ENCODE assay signal across 35 mouse cellular contexts in the genomic region with DNA sequence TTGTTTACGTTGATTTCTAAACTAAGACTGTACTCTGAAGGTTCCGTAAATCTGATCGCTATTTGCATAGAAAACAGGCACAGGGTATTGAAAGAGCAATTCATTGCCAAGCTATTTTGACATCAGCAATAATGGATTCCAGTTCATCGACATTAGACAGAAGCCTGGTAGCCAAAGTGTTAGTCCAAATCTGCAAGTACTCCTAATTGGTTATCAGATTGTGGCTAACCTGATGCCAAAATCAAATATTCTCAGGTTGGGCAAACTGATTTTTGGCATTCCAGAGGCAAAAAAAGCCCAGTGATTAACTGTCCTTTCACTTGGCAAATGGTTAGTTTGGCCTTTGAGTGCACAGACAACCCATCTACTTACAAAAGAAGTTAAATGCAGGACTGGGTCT.
"Had no signal": no experiment of that assay in that cellular context is flagged by ENCODE, and none has a peak within 500 bp of the region (broad histone marks: within the 10 kb centered on the region; RNA-seq: fewer than 3 reads in every experiment).

No protein-coding gene starts in this region.

- H3K9me3 ChIP-seq: heart, embryonic 10.5 days; heart, embryonic 12.5 days; heart, embryonic 13.5 days; heart, embryonic 15.5 days; hindbrain, embryonic 10.5 days; hindbrain, embryonic 12.5 days; hindbrain, embryonic 13.5 days; hindbrain, embryonic 15.5 days; intestine, embryonic 15.5 days; kidney, embryonic 15.5 days had no signal

- H3K27ac ChIP-seq: heart, embryonic 10.5 days; heart, embryonic 13.5 days; heart, embryonic 15.5 days; hindbrain, embryonic 10.5 days; hindbrain, embryonic 12.5 days; hindbrain, embryonic 13.5 days; hindbrain, embryonic 14.5 days; hindbrain, embryonic 15.5 days; hindbrain, postnatal 0 days; intestine, embryonic 15.5 days; kidney, embryonic 15.5 days; kidney, postnatal 0 days; layer of hippocampus, adult 2 months; left cerebral cortex, adult 2 months had no signal

- ATAC-seq: hindbrain, embryonic 16.5 days; hindbrain, postnatal 0 days; inflammation-experienced regulatory T-cells, adult 6 months; intestine, embryonic 15.5 days; intestine, embryonic 16.5 days; intestine, postnatal 0 days had no signal

- H3K36me3 ChIP-seq: heart, embryonic 10.5 days; heart, embryonic 12.5 days; heart, embryonic 13.5 days; heart, embryonic 15.5 days; hindbrain, embryonic 10.5 days; hindbrain, embryonic 12.5 days; hindbrain, embryonic 13.5 days; hindbrain, embryonic 15.5 days; intestine, embryonic 15.5 days; kidney, embryonic 15.5 days had no signal

- H3K27me3 ChIP-seq: heart, embryonic 12.5 days; heart, embryonic 13.5 days; heart, embryonic 15.5 days; hindbrain, embryonic 12.5 days; hindbrain, embryonic 13.5 days; hindbrain, embryonic 15.5 days; intestine, embryonic 15.5 days; kidney, embryonic 15.5 days had no signal

- H3K4me1 ChIP-seq: heart, embryonic 10.5 days; hindbrain, embryonic 10.5 days; hindbrain, embryonic 13.5 days; hindbrain, embryonic 15.5 days; intestine, embryonic 15.5 days had no signal

- H3K9ac ChIP-seq: heart, embryonic 12.5 days; heart, embryonic 13.5 days; heart, embryonic 15.5 days; hindbrain, embryonic 12.5 days; hindbrain, embryonic 13.5 days; hindbrain, embryonic 14.5 days; hindbrain, embryonic 15.5 days; intestine, embryonic 15.5 days; kidney, embryonic 15.5 days had no signal

- H3K4me2 ChIP-seq: heart, embryonic 11.5 days; heart, embryonic 12.5 days; heart, embryonic 13.5 days; heart, embryonic 15.5 days; hindbrain, embryonic 12.5 days; hindbrain, embryonic 13.5 days; hindbrain, embryonic 14.5 days; hindbrain, embryonic 15.5 days; intestine, embryonic 15.5 days; kidney, embryonic 15.5 days had no signal

- DNase-seq: heart, postnatal 10 days; heart, postnatal 14 days; heart, postnatal 36 days; heart, postnatal 4 days; kidney, adult 11 months; kidney, adult 18-20 months; kidney, adult 2 months; kidney, adult 8-10 months; kidney, postnatal 10 days; kidney, postnatal 14 days; kidney, postnatal 25 days; kidney, postnatal 36 days; kidney, postnatal 4 days; layer of hippocampus, adult 9-11 months; layer of hippocampus, postnatal 36 days had no signal

- H3K4me3 ChIP-seq: heart, embryonic 10.5 days; heart, embryonic 12.5 days; heart, embryonic 13.5 days; heart, embryonic 15.5 days; hindbrain, embryonic 10.5 days; hindbrain, embryonic 12.5 days; hindbrain, embryonic 13.5 days; hindbrain, embryonic 15.5 days; intestine, embryonic 15.5 days; kidney, embryonic 15.5 days; layer of hippocampus, adult 2 months; left cerebral cortex, adult 2 months had no signal
